Mouse (Mus musculus): Measurements from ENCODE around the gene Kcnj15.

- TF ChIP-seq CHD2 (IDR thresholded peaks at IDR 0.05; ENCODE audit: low read depth, low read length) (no peak), ZNF384 (IDR thresholded peaks at IDR 0.05; ENCODE audit: low read depth, low read length) (no peak), ZC3H11A (IDR thresholded peaks at IDR 0.05; ENCODE audit: borderline replicate concordance, low read depth, low read length) (no peak)
These were observed 34.2 kb downstream of the Kcnj15 start for GRCm38 (mm10) chr16:95291450-95292101.
